Mouse (Mus musculus): ENCODE measurements around the gene Haus3.

Gene Haus3

GRCm38 (mm10) chr5:34189521-34189920 is 20.2 kb upstream of the Haus3 start:
- in situ Hi-C loops (cut with MboI; ENCODE audit: low pct_unique_long_range_greater_than_20kb in 1 of 2, low sequenced_read_pairs in 2 of 2, unreplicated experiment in 1 of 2), result no loop called here

DNA sequence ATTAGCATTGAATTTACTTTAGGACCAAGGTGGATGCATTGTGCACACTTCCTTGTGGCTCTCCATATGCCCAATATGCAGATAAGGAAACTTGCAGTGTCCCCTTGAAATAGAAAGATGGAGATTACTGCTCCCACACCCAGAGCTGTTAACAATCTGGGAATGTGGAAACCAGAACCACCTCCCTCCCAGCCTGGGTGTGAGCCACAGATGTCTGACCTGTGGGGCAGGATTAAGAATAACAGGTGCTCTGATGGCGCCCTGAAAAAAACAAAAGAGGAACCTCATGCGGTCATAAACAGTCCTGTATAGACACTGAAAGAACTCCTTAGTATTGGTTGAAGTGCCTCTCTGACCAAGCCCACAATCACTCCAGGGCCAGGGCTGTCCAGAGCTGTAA is 19.5 kb upstream of the Haus3 start:
- in situ Hi-C loops (cut with MboI; ENCODE audit: low pct_unique_long_range_greater_than_20kb in 1 of 2, low sequenced_read_pairs in 2 of 2, unreplicated experiment in 1 of 2), result no loop called here

DNA sequence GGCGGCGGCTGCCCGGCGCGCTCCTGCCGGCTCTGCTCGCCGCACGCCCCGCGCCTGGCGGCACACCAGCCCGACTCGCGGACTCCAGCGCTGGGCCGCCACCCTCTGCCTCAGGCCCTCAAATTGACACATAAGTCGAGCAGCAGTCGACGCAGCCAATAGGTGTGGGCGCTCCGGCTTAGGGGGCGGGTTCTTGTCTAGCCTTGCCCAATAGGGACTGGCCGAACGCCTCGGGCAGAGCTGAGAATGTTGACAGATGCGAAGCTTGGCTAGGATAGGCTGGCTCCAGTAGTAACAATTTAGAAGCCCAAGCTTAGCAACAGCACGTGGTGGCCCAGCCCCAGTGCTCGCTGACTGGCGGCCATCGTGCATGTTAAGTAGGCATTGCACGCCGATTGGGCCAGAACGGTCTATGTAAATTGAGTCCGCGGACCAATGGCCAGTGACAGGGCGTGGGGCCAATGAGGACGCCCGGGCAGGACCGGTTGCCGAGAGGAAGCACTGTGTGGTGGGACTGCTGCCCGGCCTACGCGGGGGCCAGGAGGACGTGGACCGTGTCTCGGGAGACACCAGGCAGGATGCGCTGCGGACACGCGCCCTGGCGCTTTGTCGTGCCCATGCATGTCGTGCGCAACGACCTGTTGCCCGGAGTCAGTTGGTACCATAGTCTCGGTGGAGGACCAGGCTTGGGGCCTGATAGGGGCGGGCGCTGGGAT is 18.4 kb upstream of the Haus3 start, which contains the start of gene Mxd4:
Gene Mxd4, minus strand, starts transcription at position 120 of the 716 bp plus-strand sequence.
- in situ Hi-C loops (cut with MboI; ENCODE audit: low pct_unique_long_range_greater_than_20kb in 1 of 2, low sequenced_read_pairs in 2 of 2, unreplicated experiment in 1 of 2), result no loop called here

DNA sequence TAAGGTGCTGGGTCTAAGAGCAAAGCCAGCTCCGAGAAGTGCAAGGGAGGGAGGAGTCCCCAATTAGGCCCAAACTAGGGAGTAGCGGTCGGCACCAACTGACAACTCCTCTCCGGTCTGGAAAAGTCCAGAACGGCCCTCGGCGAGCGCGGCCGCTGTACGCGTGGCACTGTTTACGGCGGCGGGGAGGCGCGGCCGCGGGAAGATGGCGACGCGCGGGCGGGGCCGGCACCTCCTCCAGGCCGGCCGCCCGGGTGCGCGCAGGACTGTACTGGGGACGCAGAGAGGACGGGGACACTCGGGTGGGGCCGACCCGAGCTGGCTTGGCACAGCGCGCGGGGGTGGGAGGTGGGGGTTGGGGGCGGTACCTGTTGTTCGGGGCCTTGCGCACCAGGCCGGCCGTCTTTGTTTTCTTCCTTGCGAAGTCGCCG is 17.6 kb upstream of the Haus3 start:
- in situ Hi-C loops (cut with MboI; ENCODE audit: low pct_unique_long_range_greater_than_20kb in 1 of 2, low sequenced_read_pairs in 2 of 2, unreplicated experiment in 1 of 2), result no loop called here

DNA sequence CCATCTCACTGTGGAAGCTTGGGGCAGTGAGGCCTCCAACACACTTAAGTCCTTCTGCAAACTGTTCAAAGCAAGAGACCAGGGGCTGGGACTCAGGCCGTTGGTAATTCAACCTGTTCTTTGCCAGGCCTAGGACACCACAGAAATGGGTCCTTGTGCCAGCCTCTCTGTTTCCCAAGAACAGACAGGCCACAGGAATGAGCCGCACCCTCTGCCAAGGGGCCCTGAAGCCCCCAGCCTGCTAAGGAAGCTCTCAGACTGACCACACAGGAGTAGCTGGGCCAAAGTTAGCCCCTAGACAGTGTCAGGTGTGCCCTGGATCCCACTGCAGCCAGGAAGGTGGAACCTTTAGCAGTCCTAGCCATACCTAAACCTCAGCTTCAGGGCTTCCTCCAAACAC is 17.1 kb upstream of the Haus3 start:
- in situ Hi-C loops (cut with MboI; ENCODE audit: low pct_unique_long_range_greater_than_20kb in 1 of 2, low sequenced_read_pairs in 2 of 2, unreplicated experiment in 1 of 2), result no loop called here

GRCm38 (mm10) chr5:34185791-34186190 is 16.5 kb upstream of the Haus3 start:
- in situ Hi-C loops (cut with MboI; ENCODE audit: low pct_unique_long_range_greater_than_20kb in 1 of 2, low sequenced_read_pairs in 2 of 2, unreplicated experiment in 1 of 2), result no loop called here

DNA sequence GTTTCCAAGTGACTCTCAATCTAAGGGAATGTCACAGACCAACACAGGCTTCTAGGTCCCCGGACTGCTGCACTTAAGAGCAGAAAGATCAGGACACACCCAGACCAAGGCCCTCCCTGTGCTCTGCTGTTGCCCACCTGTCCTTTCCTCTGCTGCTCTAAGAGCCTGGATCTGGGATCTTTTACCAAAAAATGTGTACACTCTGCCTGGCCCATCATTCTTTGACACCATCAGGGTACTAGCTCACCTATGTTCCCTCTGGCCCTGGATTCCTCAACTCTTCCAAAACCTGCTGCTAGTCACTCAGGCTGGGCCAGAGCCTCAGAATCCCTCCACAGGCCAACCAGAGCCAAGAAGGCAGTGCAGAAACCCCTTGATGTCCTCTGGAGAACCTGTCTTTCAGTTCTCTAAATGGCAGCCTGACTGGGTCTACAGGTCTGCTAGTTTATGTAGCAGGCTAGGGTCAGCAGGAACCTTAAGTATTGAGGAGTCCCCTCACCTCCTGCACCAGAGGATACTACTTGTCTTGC is 15.8 kb upstream of the Haus3 start:
- in situ Hi-C loops (cut with MboI; ENCODE audit: low pct_unique_long_range_greater_than_20kb in 1 of 2, low sequenced_read_pairs in 2 of 2, unreplicated experiment in 1 of 2), result no loop called here

DNA sequence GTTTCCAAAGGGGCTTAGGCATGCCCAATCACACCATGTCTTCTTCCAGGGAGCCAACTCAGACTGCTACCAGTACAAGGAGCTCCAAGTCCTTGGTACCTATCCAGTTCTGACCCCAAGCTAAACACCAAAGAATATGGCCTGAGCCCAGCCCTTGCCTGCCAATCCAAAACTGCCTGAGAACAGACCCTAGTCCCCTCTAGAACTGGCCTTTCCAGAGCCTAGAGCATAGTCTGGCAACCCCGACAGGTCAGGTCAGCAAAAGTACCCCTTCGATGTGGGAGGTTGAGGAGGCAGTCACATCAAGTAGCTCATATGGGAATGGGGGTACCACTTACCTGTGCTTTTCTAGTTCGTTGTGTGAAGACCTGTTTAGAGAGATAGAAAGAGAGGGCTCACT is 14.6 kb upstream of the Haus3 start:
- in situ Hi-C loops (cut with MboI; ENCODE audit: low pct_unique_long_range_greater_than_20kb in 1 of 2, low sequenced_read_pairs in 2 of 2, unreplicated experiment in 1 of 2), result no loop called here

GRCm38 (mm10) chr5:34183156-34183880 is 14.0 kb upstream of the Haus3 start:
- in situ Hi-C loops (cut with MboI; ENCODE audit: low pct_unique_long_range_greater_than_20kb in 1 of 2, low sequenced_read_pairs in 2 of 2, unreplicated experiment in 1 of 2), result no loop called here

DNA sequence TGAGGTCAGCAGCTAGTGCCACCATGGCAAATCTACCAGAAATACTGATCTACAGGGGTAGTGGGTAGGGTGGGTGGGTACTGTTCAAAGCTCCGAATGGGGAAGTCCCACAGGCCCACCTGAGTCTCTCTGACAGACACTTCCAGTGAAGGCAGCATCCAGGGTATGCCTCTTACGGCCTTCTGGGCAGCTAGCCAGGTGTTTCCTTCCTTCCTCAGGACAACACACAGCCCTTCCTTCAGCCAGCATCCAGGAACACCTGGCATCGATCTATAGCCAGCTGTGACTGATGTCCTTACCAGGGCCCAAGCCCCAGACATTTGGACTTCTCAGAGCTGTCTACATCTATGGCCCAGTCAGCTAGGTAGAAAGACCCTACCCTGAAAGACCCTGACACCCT is 13.2 kb upstream of the Haus3 start:
- in situ Hi-C loops (cut with MboI; ENCODE audit: low pct_unique_long_range_greater_than_20kb in 1 of 2, low sequenced_read_pairs in 2 of 2, unreplicated experiment in 1 of 2), result no loop called here

GRCm38 (mm10) chr5:34177821-34178220 is 8.5 kb upstream of the Haus3 start:
- in situ Hi-C loops (cut with MboI; ENCODE audit: low pct_unique_long_range_greater_than_20kb in 1 of 2, low sequenced_read_pairs in 2 of 2, unreplicated experiment in 1 of 2), result no loop called here

DNA sequence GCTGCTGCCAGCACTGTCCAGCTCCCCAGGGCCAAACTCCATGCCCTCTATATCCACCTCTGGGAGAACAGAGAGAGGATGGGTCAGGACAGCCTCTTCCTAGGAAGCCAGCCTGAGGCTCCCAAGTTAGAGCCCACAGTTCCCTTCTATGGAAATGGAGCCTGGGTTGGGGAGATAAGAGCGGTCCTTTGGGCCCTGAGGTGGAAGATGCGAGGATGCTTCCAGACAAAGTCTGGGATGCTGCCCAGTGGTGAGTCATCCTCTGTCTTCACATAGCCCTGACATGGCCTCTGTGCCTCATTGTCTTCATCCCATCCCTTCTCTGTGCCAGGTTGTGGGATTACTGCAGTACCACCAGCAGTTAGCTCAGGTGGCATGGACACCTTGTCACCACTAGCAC is 7.8 kb upstream of the Haus3 start:
- in situ Hi-C loops (cut with MboI; ENCODE audit: low pct_unique_long_range_greater_than_20kb in 1 of 2, low sequenced_read_pairs in 2 of 2, unreplicated experiment in 1 of 2), result no loop called here

DNA sequence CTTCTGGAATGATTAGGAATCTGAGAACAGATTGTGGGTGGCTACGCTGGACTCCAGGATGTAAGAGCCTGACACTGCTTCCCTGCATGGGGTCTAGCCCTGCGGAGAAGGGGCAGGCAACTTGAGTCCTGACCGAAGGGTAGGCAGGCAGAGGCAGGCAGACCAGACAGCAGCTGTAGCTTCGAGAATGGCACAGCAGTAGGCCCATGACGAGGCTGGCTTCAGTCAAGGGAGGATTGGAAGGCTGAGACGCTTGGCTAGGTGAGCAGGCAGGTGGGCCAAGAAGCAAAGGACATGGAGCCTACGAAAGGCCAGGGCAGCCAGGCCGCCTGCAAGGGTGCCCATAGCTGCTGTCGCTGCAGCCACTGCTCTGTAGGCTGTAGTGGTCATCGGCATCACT is 7.4 kb upstream of the Haus3 start:
- in situ Hi-C loops (cut with MboI; ENCODE audit: low pct_unique_long_range_greater_than_20kb in 1 of 2, low sequenced_read_pairs in 2 of 2, unreplicated experiment in 1 of 2), result no loop called here

GRCm38 (mm10) chr5:34175403-34175694 is 6.0 kb upstream of the Haus3 start:
- in situ Hi-C loops (cut with MboI; ENCODE audit: low pct_unique_long_range_greater_than_20kb in 1 of 2, low sequenced_read_pairs in 2 of 2, unreplicated experiment in 1 of 2), result no loop called here

DNA sequence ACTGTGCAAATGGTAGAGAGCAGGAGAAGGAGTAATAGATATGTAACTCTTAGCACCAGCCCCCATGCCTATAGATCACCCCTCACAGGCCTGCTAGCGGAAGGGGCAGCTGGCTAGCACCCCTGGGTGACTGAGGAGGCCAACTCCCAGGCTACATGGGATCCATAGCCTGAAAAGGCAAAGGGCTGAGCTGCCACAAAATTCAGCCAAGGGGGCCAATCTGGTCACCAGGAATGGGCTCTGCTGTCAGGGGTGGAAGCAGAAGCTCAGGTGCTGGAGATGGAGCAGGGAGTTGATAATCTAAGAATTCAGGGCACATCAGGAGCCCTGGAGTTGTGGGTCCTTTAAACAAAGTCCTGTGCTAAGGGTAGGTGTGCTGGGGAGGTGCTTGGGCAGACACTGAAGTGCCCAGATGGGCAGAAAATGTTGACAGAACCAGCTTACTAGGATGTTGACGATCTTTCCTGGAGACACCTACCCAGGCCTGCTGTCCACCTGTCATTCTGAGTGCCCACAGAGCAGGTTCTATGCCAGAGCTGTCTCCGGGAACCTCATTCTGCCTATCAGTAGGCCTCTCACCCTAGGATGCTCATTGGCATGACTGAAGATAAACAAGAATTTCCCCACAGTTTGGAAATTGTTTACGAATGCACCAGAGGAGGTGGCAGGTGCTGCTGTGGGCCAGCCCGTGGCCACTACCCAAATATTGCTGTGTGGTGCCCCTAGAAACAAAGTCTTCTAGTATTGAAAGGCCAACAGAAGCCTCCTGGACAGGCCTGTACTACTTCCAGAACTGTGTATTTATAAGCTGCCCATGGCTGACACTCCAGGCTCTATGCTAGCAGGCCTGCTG is 5.4 kb upstream of the Haus3 start:
- in situ Hi-C loops (cut with MboI; ENCODE audit: low pct_unique_long_range_greater_than_20kb in 1 of 2, low sequenced_read_pairs in 2 of 2, unreplicated experiment in 1 of 2), result no loop called here

DNA sequence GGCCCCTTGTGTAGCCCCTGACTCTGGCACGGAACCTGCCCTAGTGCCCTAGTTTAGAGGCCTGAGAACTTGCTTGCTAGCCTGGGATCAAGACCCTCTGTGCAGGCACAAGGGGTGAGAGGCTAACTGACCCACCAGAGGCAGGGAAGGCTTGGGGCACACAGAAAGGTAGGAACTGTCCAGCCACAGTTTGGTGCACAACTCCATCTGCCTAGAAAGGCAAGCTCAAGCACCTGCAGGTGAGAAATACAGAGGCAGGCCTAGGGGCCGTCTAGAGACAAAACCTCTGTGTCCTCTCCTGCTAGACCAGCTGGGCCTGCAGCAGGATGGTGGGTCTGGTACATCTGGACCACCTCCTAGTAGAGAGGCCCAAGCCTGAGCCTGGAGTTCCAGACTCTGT is 4.7 kb upstream of the Haus3 start:
- in situ Hi-C loops (cut with MboI; ENCODE audit: low pct_unique_long_range_greater_than_20kb in 1 of 2, low sequenced_read_pairs in 2 of 2, unreplicated experiment in 1 of 2), result no loop called here

DNA sequence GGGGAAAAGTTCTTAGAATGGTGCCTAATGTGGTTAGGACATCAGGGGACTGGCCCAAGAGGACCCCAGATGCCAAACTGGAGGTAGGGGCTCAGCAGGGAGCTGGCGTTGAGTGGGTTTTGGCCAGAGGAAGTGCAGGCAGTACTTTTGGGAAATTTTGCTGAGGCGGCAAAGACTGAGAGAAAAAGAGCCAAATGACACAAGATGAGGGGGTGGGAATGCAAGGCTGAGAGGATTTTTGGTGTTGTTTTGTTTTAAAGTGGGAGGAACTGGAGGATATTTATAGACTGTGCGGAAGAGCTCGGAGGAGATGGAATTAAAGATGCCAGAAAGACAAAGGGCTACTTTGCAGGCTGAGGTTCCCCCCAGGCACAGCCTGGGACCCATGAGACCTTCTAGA is 1.4 kb upstream of the Haus3 start:
- in situ Hi-C loops (cut with MboI; ENCODE audit: low pct_unique_long_range_greater_than_20kb in 1 of 2, low sequenced_read_pairs in 2 of 2, unreplicated experiment in 1 of 2), result no loop called here

DNA sequence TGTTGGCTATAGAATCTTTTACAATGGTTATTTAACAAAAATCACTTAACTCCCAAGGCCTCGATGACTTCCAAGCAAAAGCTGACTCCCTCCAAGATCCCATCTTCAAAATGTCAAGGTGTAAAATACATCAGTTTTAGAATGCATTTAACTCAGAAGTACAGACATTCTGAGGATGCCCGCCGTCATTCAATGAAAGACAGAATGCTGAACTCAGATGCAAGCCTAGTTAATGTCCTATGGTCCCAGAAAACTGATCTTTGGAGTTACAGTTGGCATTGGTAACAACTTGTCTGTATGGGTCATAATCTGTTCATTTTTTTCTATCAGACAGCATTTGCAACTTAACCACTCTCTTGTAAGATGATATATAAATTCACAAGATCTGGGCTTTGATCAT is 627 bp upstream of the Haus3 start:
- in situ Hi-C loops (cut with MboI; ENCODE audit: low pct_unique_long_range_greater_than_20kb in 1 of 2, low sequenced_read_pairs in 2 of 2, unreplicated experiment in 1 of 2), result no loop called here

GRCm38 (mm10) chr5:34167857-34168256 is 1.5 kb downstream of the Haus3 start:
- in situ Hi-C loops (cut with MboI; ENCODE audit: low pct_unique_long_range_greater_than_20kb in 1 of 2, low sequenced_read_pairs in 2 of 2, unreplicated experiment in 1 of 2), result no loop called here
